Mouse (Mus musculus): ENCODE data around the gene Atg10.

DNA sequence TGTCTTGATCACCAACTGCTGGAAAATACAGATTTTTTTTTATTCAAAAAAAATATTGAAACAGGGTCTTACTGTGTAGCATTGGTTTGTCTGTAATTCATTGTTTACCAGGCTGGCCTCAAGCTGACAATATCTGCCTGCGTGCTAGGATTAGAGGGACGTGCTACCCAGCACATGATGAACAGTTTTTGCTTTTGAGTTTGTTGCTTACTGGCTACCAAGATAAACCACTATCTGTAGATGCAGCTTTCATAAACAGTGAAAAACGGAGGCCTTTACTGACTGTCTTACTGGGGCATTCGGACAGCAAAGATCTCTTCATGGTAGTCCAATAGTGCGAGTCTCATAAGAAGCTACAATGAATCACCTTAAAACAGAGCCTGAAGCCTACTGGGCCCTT, 333.7 kb downstream of the Atg10 start:
- TF ChIP-seq CTCF (conservative IDR thresholded peaks at IDR 0.05; ENCODE audit: low read length) (no peak), POU5F1 (IDR thresholded peaks at IDR 0.05; ENCODE audit: borderline replicate concordance, low read length) (no peak)

Measured in E14TG2a.4 (cell line).